Mouse (Mus musculus): ENCODE results near the gene Zfhx3. TPM values are rescaled to one million over a fixed set of nuclear protein-coding genes. Genes with fewer than 3 reads are reported as not detected.

Zfhx3 gene
- total and polyA plus RNA-seq, 3 experiments: 0.23 to 2.5 TPM; not detected in 1

DNA sequence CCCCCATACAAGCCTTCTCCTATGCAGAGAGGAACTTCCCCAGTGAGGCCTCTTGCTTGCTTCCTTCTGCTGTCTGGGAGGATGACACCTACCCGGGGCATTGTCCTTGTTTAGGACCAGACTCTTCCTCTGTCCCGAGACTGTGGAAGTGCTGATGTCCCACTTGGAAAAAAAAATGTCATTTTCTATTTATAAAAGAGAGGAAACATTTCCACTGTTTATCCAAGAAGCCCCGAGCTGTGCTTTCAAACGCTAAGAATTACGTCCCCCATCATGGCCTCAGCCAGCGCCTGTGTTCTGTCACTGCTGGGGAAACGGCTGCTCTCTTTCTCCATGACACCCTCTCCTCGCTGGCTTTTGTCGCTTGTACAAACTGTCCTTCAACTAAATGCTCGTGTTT is 951.8 kb downstream of the Zfhx3 start:
- Histone ChIP-seq H3K4me1 (ENCODE audit: control insufficient read depth in 1 of 2, insufficient read depth in 2 of 2, low read length in 2 of 2) (peaks cover 0 to 14% of the 10 kb centered on the region in 2 experiments; a peak in 2 of 4 replicates), H3K27ac (ENCODE audit: control insufficient read depth, low read depth, low read length) (no peak overlapping the region), H3K4me3 (ENCODE audit: control insufficient read depth in 1 of 2, insufficient read depth in 1 of 2, low read depth in 2 of 2, low read length in 2 of 2) (no peak overlapping the region), H3K79me2 (ENCODE audit: control insufficient read depth, insufficient read depth, low read length, poor library complexity) (no peaks in the 10 kb centered on the region), H3K9me3 (replicated peaks; ENCODE audit: insufficient read depth, low read length) (no peaks in the 10 kb centered on the region), H3K36me3 (ENCODE audit: control insufficient read depth in 1 of 2, insufficient read depth in 2 of 2, low read length in 2 of 2) (peaks cover 0 to 2% of the 10 kb centered on the region in 2 experiments; a peak in 1 of 4 replicates), H3K27me3 (ENCODE audit: control insufficient read depth in 1 of 2, insufficient read depth in 2 of 2, low read length in 2 of 2) (no peaks in the 10 kb centered on the region), H3K9ac (ENCODE audit: control insufficient read depth, low read depth, low read length, poor library complexity, severe bottlenecking) (no peak overlapping the region)
- TF ChIP-seq ZKSCAN1 (IDR thresholded peaks at IDR 0.05; ENCODE audit: low read depth, low read length) (no peak), MYB (IDR thresholded peaks at IDR 0.05; ENCODE audit: low read depth, low read length) (no peak), MAZ (IDR thresholded peaks at IDR 0.05; ENCODE audit: low read depth, low read length) (no peak), POLR2AphosphoS2 (IDR thresholded peaks at IDR 0.05; ENCODE audit: low read length) (no peak), NELFE (IDR thresholded peaks at IDR 0.05; ENCODE audit: low read depth, low read length) (no peak), TCF12 (IDR thresholded peaks at IDR 0.05; ENCODE audit: low read depth, low read length) (no peak), USF1 (IDR thresholded peaks at IDR 0.05; ENCODE audit: low read depth, low read length) (no peak), BHLHE40 (IDR thresholded peaks at IDR 0.05; ENCODE audit: borderline replicate concordance, low read depth, low read length) (no peak), ETS1 (IDR thresholded peaks at IDR 0.05; ENCODE audit: low read depth, low read length) (no peak), SIN3A (IDR thresholded peaks at IDR 0.05; ENCODE audit: low read length) (no peak), MAX (IDR thresholded peaks at IDR 0.05; ENCODE audit: low read length) (no peak), ELF1 (IDR thresholded peaks at IDR 0.05; ENCODE audit: low read depth, low read length) (no peak), MYC (IDR thresholded peaks at IDR 0.05; ENCODE audit: low read depth, low read length) (no peak), EP300 (IDR thresholded peaks at IDR 0.05; ENCODE audit: low read depth in 1 of 2, low read length in 2 of 2) (no peak), CHD1 (IDR thresholded peaks at IDR 0.05; ENCODE audit: low read depth, low read length) (no peak), MXI1 (IDR thresholded peaks at IDR 0.05; ENCODE audit: low read depth, low read length) (no peak), TAL1 (IDR thresholded peaks at IDR 0.05; ENCODE audit: low read length) (no peak), SMC3 (IDR thresholded peaks at IDR 0.05; ENCODE audit: low read depth, low read length) (no peak), USF2 (IDR thresholded peaks at IDR 0.05; ENCODE audit: borderline replicate concordance in 1 of 2, insufficient read depth in 1 of 2, low read depth in 1 of 2, low read length in 2 of 2) (no peak)
- no peak for DNase-seq (ENCODE audit: low read depth, low spot score)

DNA sequence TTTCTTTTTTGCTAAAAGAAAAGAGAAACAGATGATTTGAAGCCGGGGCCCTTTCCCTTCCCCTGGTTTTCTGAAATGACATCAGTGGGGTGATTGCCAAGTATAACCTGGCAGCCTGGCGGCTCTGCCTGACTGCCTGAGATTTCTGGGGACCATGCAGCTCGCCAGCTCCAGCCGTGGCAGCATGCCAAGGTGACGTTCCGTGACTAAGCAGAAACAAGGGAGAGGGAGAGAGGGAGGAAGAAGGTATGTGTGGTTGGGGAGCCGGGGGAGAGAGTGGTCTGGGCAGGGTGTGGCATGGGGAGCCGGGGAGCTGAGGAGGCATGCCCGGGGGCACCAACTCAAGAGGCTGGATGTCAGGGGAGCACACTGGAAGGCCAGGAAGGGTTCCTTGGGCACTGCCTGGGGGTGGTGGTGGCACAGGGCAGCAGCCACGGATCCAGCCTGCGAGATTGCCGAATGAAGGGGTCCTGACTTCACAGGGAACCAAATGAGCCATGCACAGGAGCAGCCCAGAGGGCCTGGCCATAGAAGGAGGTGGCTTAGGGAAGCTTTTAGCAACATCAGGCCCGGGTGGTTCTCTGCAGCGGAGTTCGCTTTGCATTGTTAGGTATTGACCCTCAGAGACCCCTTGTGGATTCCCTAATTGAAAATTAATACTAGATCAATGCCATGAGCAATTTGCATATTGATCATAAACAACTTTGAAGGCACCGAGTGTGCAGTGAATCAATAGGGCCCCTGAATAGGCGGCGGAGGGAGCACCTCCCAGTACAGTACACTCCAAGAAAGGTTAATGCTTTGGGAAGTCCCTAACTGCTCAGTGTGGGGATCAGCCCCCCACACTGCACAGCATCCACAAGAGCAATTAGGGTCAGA is 954.3 kb downstream of the Zfhx3 start:
- H3K4me3 ChIP-seq (ENCODE audit: control insufficient read depth in 1 of 2, insufficient read depth in 1 of 2, low read depth in 2 of 2, low read length in 2 of 2): no peak overlapping the region
- DNase-seq (ENCODE audit: low read depth, low spot score): peak; percentile 81

More for the DNA sequence above, 954.3 kb downstream of the Zfhx3 start:
- no peaks in the 10 kb centered on the region for H3K27me3 ChIP-seq (ENCODE audit: control insufficient read depth in 1 of 2, insufficient read depth in 2 of 2, low read length in 2 of 2)
- H3K9me3 ChIP-seq (replicated peaks; ENCODE audit: insufficient read depth, low read length): no peaks in the 10 kb centered on the region
- TF ChIP-seq RCOR1 (IDR thresholded peaks at IDR 0.05; ENCODE audit: low read depth, low read length) (peak; percentile 27; the same call in 1 of the 2 replicates), MAFK (IDR thresholded peaks at IDR 0.05; ENCODE audit: borderline replicate concordance, low read depth, low read length) (0 out of 2 replicates have a peak, but pooled peaks have one; percentile 7), MYC (IDR thresholded peaks at IDR 0.05; ENCODE audit: low read depth, low read length) (no peak), TAL1 (IDR thresholded peaks at IDR 0.05; ENCODE audit: low read length) (peak; percentile 7; the same call in 1 of the 2 replicates), EP300 (IDR thresholded peaks at IDR 0.05; ENCODE audit: low read depth in 1 of 2, low read length in 2 of 2) (peak in 1 of 2 experiments; percentile 34; a peak in 1 of 4 replicates), TCF12 (IDR thresholded peaks at IDR 0.05; ENCODE audit: low read depth, low read length) (no peak), POLR2A (IDR thresholded peaks at IDR 0.05; ENCODE audit: control insufficient read depth in 1 of 2, insufficient read depth in 1 of 2, low read depth in 1 of 2, low read length in 2 of 2, poor library complexity in 1 of 2) (no peak), USF1 (IDR thresholded peaks at IDR 0.05; ENCODE audit: low read depth, low read length) (no peak), RAD21 (IDR thresholded peaks at IDR 0.05; ENCODE audit: low read depth, low read length) (no peak), CTCF (IDR thresholded peaks at IDR 0.05 in 2 of 3, conservative IDR thresholded peaks at IDR 0.05 in 1 of 3; ENCODE audit: control insufficient read depth in 1 of 3, insufficient read depth in 1 of 3, low read depth in 2 of 3, low read length in 3 of 3, poor library complexity in 1 of 3, severe bottlenecking in 1 of 3) (no peak), ETS1 (IDR thresholded peaks at IDR 0.05; ENCODE audit: low read depth, low read length) (peak; percentile 91), MEF2A (IDR thresholded peaks at IDR 0.05; ENCODE audit: extremely low read depth, insufficient replicate concordance, low read depth, low read length, poor library complexity, severe bottlenecking) (no peak)
- peaks cover 0 to 14% of the 10 kb centered on the region in 2 experiments; a peak in 2 of 4 replicates for H3K4me1 ChIP-seq (ENCODE audit: control insufficient read depth in 1 of 2, insufficient read depth in 2 of 2, low read length in 2 of 2)
- H3K36me3 ChIP-seq (ENCODE audit: control insufficient read depth in 1 of 2, insufficient read depth in 2 of 2, low read length in 2 of 2): peaks cover 0 to 2% of the 10 kb centered on the region in 2 experiments; a peak in 1 of 4 replicates
- no peak overlapping the region for H3K27ac ChIP-seq (ENCODE audit: control insufficient read depth, low read depth, low read length)
- no peak overlapping the region for H3K9ac ChIP-seq (ENCODE audit: control insufficient read depth, low read depth, low read length, poor library complexity, severe bottlenecking)
- H3K79me2 ChIP-seq (ENCODE audit: control insufficient read depth, insufficient read depth, low read length, poor library complexity): no peaks in the 10 kb centered on the region

All from MEL (cell line).